Mouse (Mus musculus) embryonic facial prominence, embryonic 10.5 days (tissue): ENCODE measurements around the gene Nrn1l. TPM values are rescaled to one million over a fixed set of nuclear protein-coding genes. Genes with fewer than 3 reads are reported as not detected.

ENCODE experiments used
- DNase-seq: peaks from one replicate; pipeline ENCODE4 v3.0.0-alpha.2; 2017; ENCODE audit warnings: low spot score
- H3K27ac ChIP-seq: fragments of 300-500 bp; sonication (generic); replicated peaks from 2 replicates; pipeline ENCODE4 v1.5.1; 2016; ENCODE audit warnings: mild to moderate bottlenecking
- H3K27me3 ChIP-seq: fragments of 300-500 bp; sonication (generic); replicated peaks from 2 replicates; pipeline ENCODE4 v1.6.1; 2016; ENCODE audit warnings: low read depth, mild to moderate bottlenecking; ENCODE audit not compliant: poor library complexity, severe bottlenecking
- H3K36me3 ChIP-seq: fragments of 300-500 bp; sonication (generic); replicated peaks from 2 replicates; pipeline ENCODE4 v1.6.1; 2016; ENCODE audit warnings: mild to moderate bottlenecking, moderate library complexity
- H3K4me1 ChIP-seq: fragments of 300-500 bp; sonication (generic); 2 replicates; pipeline ENCODE4 v1.6.1; 2016
- H3K4me3 ChIP-seq: fragments of 300-500 bp; sonication (generic); 2 replicates; pipeline ENCODE4 v1.5.1; 2016; ENCODE audit warnings: mild to moderate bottlenecking, moderate library complexity
- H3K9me3 ChIP-seq: fragments of 300-500 bp; sonication (generic); 2 replicates; pipeline ENCODE4 v1.6.1; 2016; ENCODE audit warnings: mild to moderate bottlenecking
- WGBS: fragments of 180-500 bp; shearing (Covaris S2); methylation state at CpG from one replicate; pipeline ENCODE4 v1.1.7; 2016; 5-methylcytosine and 5-hydroxymethylcytosine counted together
- polyA plus RNA-seq: library from polyadenylated mRNA; unstranded; fragments of >200 nt; fragmentation: Nextera tagmentation; extraction: Ambion mirVana; gene quantifications from 2 replicates; pipeline ENCODE4 v1.2.1, GENCODE M21; 2016

Nrn1l gene
- polyA plus RNA-seq, 1 experiment from 2014 or later = 0.54 TPM

GRCm38 (mm10) chr8:105900941-105901616 lies 7.7 kb downstream of the Nrn1l start:
- Histone ChIP-seq H3K27me3 (no peaks in the 10 kb centered on the region), H3K36me3 (no peaks in the 10 kb centered on the region), H3K4me1 (peaks cover 8% of the 10 kb centered on the region), H3K4me3 (peak overlapping the region; percentile 97), H3K9me3 (no peaks in the 10 kb centered on the region), H3K27ac (peak overlapping the region; percentile 98)
- DNase-seq = no peak
- 38% methylated on average over 16 of the region's 16 CpGs for WGBS

GRCm38 (mm10) chr8:105919390-105919789 lies 26.0 kb downstream of the Nrn1l start:
- no peak overlapping the region for H3K27ac ChIP-seq
- 82% methylated on average over 3 of the region's 3 CpGs for WGBS

DNA sequence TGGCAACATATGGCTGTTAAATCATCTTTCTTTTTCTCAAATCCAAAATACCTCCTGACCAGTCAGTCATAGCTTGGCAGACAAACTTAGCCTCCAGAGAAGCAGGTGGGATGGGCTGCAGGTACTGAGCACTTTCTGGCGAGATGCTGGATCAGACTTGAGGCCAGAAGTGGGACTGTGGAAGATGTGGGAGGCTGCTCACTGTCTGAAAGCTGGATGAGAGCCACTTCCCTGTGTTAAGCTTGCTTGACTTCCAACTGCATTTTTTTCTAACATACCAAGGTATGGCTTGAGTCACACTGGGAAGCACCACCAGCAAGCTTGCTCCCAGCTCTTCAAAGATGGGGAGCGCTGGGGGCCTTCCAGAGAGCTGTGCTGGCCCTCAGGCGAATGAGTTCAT lies 31.8 kb downstream of the Nrn1l start:
- no peak for DNase-seq
- Histone ChIP-seq H3K4me3 (no peak overlapping the region), H3K27me3 (no peaks in the 10 kb centered on the region), H3K9me3 (no peaks in the 10 kb centered on the region), H3K4me1 (no peaks in the 10 kb centered on the region), H3K36me3 (peaks cover 29% of the 10 kb centered on the region), H3K27ac (no peak overlapping the region)
- WGBS = 73% methylated on average over 3 of the region's 3 CpGs

More at GRCm38 (mm10) chr8:105919390-105919789, 26.0 kb downstream of the Nrn1l start:
- no peaks in the 10 kb centered on the region for H3K27me3 ChIP-seq
- H3K9me3 ChIP-seq = no peaks in the 10 kb centered on the region
- no peak for DNase-seq
- H3K36me3 ChIP-seq = peaks cover 49% of the 10 kb centered on the region
- H3K4me3 ChIP-seq = no peak overlapping the region
- H3K4me1 ChIP-seq = no peaks in the 10 kb centered on the region

DNA sequence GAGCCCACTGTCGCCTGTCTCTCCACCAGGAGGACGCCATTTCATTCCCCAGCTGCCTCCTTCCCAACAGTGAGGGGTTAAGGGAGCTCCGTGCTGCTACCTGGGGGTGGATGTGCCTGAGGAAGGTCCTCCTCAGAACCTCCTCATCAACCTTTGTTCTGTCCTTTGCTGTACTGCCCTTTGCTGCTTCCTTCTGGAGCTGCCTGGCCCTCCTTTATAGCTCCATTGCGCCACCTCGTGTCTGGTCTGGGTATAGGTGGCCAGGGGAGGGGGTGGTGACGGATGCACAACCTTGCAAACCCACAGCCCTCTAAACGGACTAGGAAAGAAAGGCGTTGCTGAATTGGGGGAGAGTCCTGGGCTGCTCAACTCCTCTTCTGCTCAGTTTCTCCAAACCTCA lies 37.2 kb downstream of the Nrn1l start:
- H3K27me3 ChIP-seq = no peaks in the 10 kb centered on the region
- H3K4me3 ChIP-seq = 0 out of 2 replicates have a peak overlapping the region, but pooled peaks have one; percentile 9
- DNase-seq = peak; percentile 86
- H3K27ac ChIP-seq = peak overlapping the region; percentile 72
- H3K9me3 ChIP-seq = no peaks in the 10 kb centered on the region
- peaks cover 47% of the 10 kb centered on the region for H3K36me3 ChIP-seq
- H3K4me1 ChIP-seq = peaks cover 8% of the 10 kb centered on the region
- WGBS = 18% methylated on average over 8 of the region's 8 CpGs

DNA sequence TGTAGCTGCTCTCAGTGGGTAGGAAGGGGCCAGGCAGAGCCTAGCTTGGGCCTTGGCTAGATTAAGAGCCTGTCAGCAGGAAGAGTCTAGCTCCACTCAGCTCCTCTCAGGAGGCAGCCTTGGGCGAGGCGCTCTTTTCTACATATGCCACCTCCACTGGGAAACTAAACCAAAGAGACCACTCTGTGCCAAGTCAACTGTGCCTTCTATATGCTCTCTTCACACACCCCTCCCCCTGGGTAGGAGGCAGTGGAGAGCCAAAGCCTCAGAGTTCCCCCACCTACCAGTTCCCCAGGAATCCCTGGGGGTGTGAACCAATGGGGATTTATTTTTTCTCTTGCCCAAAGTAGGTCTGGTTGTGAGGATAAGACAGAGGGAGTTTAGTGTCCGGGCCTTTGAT lies 37.9 kb downstream of the Nrn1l start:
- Histone ChIP-seq H3K4me3 (no peak overlapping the region), H3K4me1 (peaks cover 15% of the 10 kb centered on the region), H3K9me3 (no peaks in the 10 kb centered on the region), H3K36me3 (peaks cover 47% of the 10 kb centered on the region), H3K27ac (no peak overlapping the region), H3K27me3 (no peaks in the 10 kb centered on the region)
- 93% methylated on average over 3 of the region's 3 CpGs for WGBS
- DNase-seq = no peak

GRCm38 (mm10) chr8:105932525-105932924 lies 39.2 kb downstream of the Nrn1l start:
- no peaks in the 10 kb centered on the region for H3K27me3 ChIP-seq
- H3K9me3 ChIP-seq = no peaks in the 10 kb centered on the region
- 92% methylated on average over 11 of the region's 11 CpGs for WGBS
- DNase-seq = no peak
- H3K27ac ChIP-seq = no peak overlapping the region
- H3K4me3 ChIP-seq = no peak overlapping the region
- H3K36me3 ChIP-seq = peaks cover 47% of the 10 kb centered on the region
- H3K4me1 ChIP-seq = peaks cover 19% of the 10 kb centered on the region

DNA sequence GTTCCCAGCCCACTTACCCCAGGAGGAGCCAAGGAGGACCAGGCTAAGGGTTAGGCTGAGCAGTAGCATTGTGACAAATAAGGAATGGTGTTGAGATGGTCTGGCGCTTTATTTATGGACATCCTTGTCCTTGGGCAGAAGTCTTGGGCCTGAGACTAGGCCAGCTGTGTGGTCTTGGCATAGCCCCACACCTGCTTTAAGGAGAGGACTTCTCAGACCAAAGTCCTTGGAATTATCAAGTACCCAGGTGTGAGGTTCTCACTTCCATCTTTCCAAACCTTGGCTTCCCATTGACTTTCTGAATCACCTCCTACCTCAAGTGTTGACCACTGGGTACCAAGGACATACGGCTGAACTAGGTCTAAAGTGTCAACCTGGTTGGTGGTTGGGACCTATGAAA lies 40.4 kb downstream of the Nrn1l start, which contains the start of gene Ctrl:
Gene Ctrl (minus strand): TSS at position 101 of the 400 bp plus-strand sequence.
- Histone ChIP-seq H3K4me1 (peaks cover 29% of the 10 kb centered on the region), H3K9me3 (no peaks in the 10 kb centered on the region), H3K4me3 (no peak within 1 kb of the TSS), H3K27me3 (no peaks in the 10 kb centered on the region), H3K36me3 (peaks cover 47% of the 10 kb centered on the region), H3K27ac (no peak within 1 kb of the TSS)
- WGBS = 93% methylated on average over 2 of the region's 2 CpGs
- DNase-seq = no peak

GRCm38 (mm10) chr8:105935105-105935504 lies 41.7 kb downstream of the Nrn1l start:
- H3K27ac ChIP-seq = no peak overlapping the region
- DNase-seq = no peak
- no peak overlapping the region for H3K4me3 ChIP-seq
- no peaks in the 10 kb centered on the region for H3K27me3 ChIP-seq
- peaks cover 29% of the 10 kb centered on the region for H3K4me1 ChIP-seq
- no peaks in the 10 kb centered on the region for H3K9me3 ChIP-seq
- WGBS = 83% methylated on average over 6 of the region's 6 CpGs
- peaks cover 45% of the 10 kb centered on the region for H3K36me3 ChIP-seq

DNA sequence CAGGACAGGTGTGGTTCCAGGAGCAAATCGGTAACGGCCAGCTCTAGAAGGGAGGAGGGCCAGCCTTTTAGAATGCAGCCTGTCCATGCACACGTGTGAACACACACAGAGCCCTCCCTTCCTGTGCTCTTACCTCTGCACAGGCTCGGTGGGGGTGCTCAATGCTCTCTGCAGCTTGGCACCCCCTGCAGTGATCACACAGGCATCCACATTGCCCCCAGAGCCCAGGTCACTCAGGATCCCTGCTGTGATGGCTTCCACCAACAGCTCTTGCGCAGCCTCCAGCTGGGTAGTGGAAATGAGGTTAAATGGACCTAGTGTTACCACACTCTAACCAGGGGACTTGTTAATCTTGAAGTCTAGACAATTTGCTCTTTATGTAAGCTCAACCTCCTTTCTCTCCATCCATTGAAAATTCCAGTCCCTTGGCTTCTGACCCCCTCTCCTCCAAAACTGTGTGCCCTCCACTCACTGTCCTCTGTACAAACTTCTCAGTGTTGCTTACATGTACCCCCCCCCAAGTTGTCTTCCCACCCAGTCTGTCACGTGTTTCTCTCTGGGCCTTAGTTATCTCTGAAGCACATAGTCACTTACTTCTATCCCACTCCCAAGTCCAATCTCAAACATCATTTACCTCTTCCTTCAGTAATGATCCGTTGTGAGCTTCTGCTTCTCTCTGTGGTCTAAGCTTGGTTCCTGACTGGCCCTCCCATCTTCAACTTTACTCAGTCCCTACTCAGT lies 42.7 kb downstream of the Nrn1l start:
- no peaks in the 10 kb centered on the region for H3K27me3 ChIP-seq
- peaks cover 40% of the 10 kb centered on the region for H3K36me3 ChIP-seq
- peak overlapping the region; percentile 86 for H3K27ac ChIP-seq
- 29% methylated on average over 7 of the region's 7 CpGs for WGBS
- H3K4me1 ChIP-seq = peaks cover 23% of the 10 kb centered on the region
- no peak for DNase-seq
- H3K9me3 ChIP-seq = no peaks in the 10 kb centered on the region
- H3K4me3 ChIP-seq = peak overlapping the region; percentile 68

- H3K27me3 ChIP-seq = no peaks in the 10 kb centered on the region
- H3K4me3 ChIP-seq = peak overlapping the region; percentile 68
- H3K36me3 ChIP-seq = peaks cover 40% of the 10 kb centered on the region
- H3K9me3 ChIP-seq = no peaks in the 10 kb centered on the region
- DNase-seq = peak; percentile 93
- H3K27ac ChIP-seq = peak overlapping the region; percentile 86
- peaks cover 23% of the 10 kb centered on the region for H3K4me1 ChIP-seq
- WGBS = under 1% methylated on average over 30 of the region's 30 CpGs
These were observed 43.6 kb downstream of the Nrn1l start for GRCm38 (mm10) chr8:105936866-105937475.

DNA sequence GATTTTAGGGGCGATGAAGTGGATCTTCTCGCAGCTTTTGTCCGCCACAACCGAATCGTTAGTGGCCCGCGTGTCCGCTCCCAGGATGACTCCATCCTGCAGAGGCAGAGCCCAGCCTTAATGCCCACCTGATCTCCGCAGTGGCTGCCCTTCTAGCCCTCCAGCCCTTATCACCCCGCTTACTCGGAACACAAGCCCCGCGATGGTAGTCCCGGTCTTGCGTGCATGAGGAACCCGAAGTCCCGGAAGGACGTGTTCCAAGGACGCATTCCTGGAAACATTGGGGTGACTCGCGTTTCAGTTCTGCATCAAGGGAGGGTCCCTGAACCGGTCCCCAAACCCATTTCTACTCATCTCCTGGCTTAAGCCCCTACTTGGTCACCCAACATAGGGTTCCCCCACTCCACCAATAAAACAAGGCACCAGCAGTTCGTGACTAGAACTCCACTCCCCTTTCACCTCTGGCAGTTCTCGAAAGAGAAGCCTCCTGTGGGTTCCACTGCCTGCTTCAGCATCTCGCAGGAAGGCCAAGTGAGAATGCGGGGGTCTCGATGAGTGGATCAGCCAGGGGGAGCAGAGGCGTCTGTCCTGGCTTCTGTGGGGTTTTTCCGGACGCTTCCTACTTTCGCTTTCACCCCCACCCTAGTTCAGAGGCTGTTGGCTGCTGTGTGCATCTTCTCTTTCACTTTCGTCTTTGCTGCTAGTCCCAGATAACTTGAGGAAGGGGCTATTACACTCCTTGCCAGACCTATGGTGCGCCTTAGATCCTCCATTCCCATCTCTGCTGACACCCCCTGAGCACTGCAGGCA lies 44.3 kb downstream of the Nrn1l start:
- 2% methylated on average over 33 of the region's 33 CpGs for WGBS
- Histone ChIP-seq H3K4me3 (peak overlapping the region; percentile 68), H3K4me1 (peaks cover 23% of the 10 kb centered on the region), H3K27me3 (no peaks in the 10 kb centered on the region), H3K9me3 (no peaks in the 10 kb centered on the region), H3K27ac (peak overlapping the region; percentile 86), H3K36me3 (peaks cover 40% of the 10 kb centered on the region)
- peak; percentile 43 for DNase-seq

GRCm38 (mm10) chr8:105938306-105938669 lies 44.9 kb downstream of the Nrn1l start, which contains the start of gene Psmb10:
TSS of gene Psmb10 (minus strand) at chr8:105938444.
- H3K4me3 ChIP-seq = peak within 1 kb of the TSS; percentile 68
- no peaks in the 10 kb centered on the region for H3K9me3 ChIP-seq
- peak within 1 kb of the TSS; percentile 86 for H3K27ac ChIP-seq
- no peaks in the 10 kb centered on the region for H3K27me3 ChIP-seq
- 36% methylated on average over 4 of the region's 4 CpGs for WGBS
- peaks cover 23% of the 10 kb centered on the region for H3K4me1 ChIP-seq
- DNase-seq = no peak
- H3K36me3 ChIP-seq = peaks cover 42% of the 10 kb centered on the region
